Mouse (Mus musculus) adipose tissue, adult 10 weeks (tissue): ENCODE measurements around the gene Abi2. TPM values are rescaled to one million over a fixed set of nuclear protein-coding genes. Genes with fewer than 3 reads are reported as not detected.

Source experiments
- polyA plus RNA-seq: library from polyadenylated mRNA; stranded (reverse); fragments of 350-450 nt; fragmentation: Illumina TruSeq; extraction: RNeasy Lipid Tissue Mini Kit (QIAGEN cat#74804); gene quantifications from one replicate; pipeline ENCODE4 v1.2.3, GENCODE M21; 2014; ENCODE audit warnings: low read depth, low replicate concordance

The Abi2 gene
- 9.0 TPM for polyA plus RNA-seq

DNA sequence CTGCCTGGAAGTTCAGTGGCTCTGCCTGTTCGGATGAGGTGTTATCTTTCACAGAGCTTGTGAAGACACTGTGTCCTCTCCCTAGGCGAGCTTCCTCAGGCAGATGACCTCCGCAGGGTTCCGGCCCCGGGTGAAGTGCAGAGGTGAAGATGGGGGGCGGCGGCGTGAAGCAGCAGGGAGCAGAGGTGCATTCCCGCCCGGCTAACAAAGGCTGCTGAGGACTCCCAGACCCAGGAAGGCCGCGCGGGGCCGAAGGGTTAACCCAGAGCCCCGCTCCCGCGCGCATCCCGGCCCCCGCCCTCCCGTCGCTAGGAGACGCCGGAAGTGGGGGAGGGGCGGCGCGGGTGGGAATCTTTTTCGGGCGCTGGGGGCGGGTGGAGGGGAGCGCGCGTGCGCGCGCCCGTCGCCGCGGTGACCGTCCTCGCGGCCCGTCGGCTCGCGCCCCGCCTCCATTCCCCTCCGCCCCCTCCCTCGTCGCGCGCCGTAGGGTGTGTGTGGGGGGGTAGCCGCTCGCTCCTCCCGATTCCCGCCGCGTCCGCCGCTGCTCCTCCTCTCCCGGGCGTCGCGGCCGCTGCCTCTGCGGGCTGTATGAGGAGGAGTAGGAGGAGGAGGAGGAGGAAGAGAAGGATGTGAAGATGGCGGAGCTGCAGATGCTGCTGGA is at the start of gene Abi2:
TSS of gene Abi2 (plus strand) at position 452 of the 661 bp plus-strand sequence.

Other genes with a start within 250 kb of the Abi2 start
- gene Nbeal1, start 229.0 kb upstream of the Abi2 start, polyA plus RNA-seq: 6.1 TPM
- 17.2 TPM for gene Cyp20a1, start 66.3 kb upstream of the Abi2 start, polyA plus RNA-seq
- gene Raph1, start 157.5 kb downstream of the Abi2 start, polyA plus RNA-seq: 14.5 TPM